Mouse (Mus musculus): ENCODE data around the gene Cenpi. TPM values are rescaled to one million over a fixed set of nuclear protein-coding genes. Genes with fewer than 3 reads are reported as not detected.

Gene Cenpi
- polyA plus RNA-seq, 1 experiment from 2014 or later, result 4.3 TPM

- ATAC-seq (ENCODE audit: low FRiP score) (no peak), DNase-seq (ENCODE audit: low spot score) (no peak)
- H3K9me3 ChIP-seq (ENCODE audit: control insufficient read depth, low read length), result no peaks in the 10 kb centered on the region
- 70% methylated on average over 2 of the region's 2 CpGs for WGBS
- no peak overlapping the region for H3K4me2 ChIP-seq (replicated peaks)
- no peak overlapping the region for H3K27ac ChIP-seq
- no peak overlapping the region for H3K4me3 ChIP-seq (replicated peaks; ENCODE audit: low read length)
- no peaks in the 10 kb centered on the region for H3K4me1 ChIP-seq (replicated peaks; ENCODE audit: control insufficient read depth, insufficient read depth, low read length)
- no peak overlapping the region for H3K9ac ChIP-seq
- H3K27me3 ChIP-seq (ENCODE audit: control insufficient read depth, insufficient read depth, low read length), result no peaks in the 10 kb centered on the region
- no peaks in the 10 kb centered on the region for H3K36me3 ChIP-seq (replicated peaks; ENCODE audit: control insufficient read depth, insufficient read depth)
Measured at GRCm38 (mm10) chrX:134398972-134399371, 91.1 kb downstream of the Cenpi start.

GRCm38 (mm10) chrX:134403863-134404583 lies 96.1 kb downstream of the Cenpi start, which contains the start of gene Drp2:
Drp2 (plus strand) TSS chrX:134404551.
- Histone ChIP-seq H3K4me2 (replicated peaks) (peak within 1 kb of the TSS; percentile 62), H3K9ac (peak within 1 kb of the TSS; percentile 66), H3K9me3 (ENCODE audit: control insufficient read depth, low read length) (no peaks in the 10 kb centered on the region), H3K4me1 (replicated peaks; ENCODE audit: control insufficient read depth, insufficient read depth, low read length) (peaks cover 5% of the 10 kb centered on the region; the same call in 1 of the 2 replicates), H3K27ac (peak within 1 kb of the TSS; percentile 82), H3K4me3 (replicated peaks; ENCODE audit: low read length) (peak within 1 kb of the TSS; percentile 33), H3K36me3 (replicated peaks; ENCODE audit: control insufficient read depth, insufficient read depth) (no peaks in the 10 kb centered on the region), H3K27me3 (ENCODE audit: control insufficient read depth, insufficient read depth, low read length) (no peaks in the 10 kb centered on the region)
- ATAC-seq (ENCODE audit: low FRiP score) (peak; percentile 80), DNase-seq (ENCODE audit: low spot score) (peak; percentile 25)
- WGBS, result 20% methylated on average over 15 of the region's 15 CpGs

- peaks cover 5% of the 10 kb centered on the region; the same call in 1 of the 2 replicates for H3K4me1 ChIP-seq (replicated peaks; ENCODE audit: control insufficient read depth, insufficient read depth, low read length)
- DNase-seq (ENCODE audit: low spot score) (peak; percentile 33), ATAC-seq (ENCODE audit: low FRiP score) (peak; percentile 78)
- no peaks in the 10 kb centered on the region for H3K27me3 ChIP-seq (ENCODE audit: control insufficient read depth, insufficient read depth, low read length)
- H3K9ac ChIP-seq, result peak overlapping the region; percentile 66
- no peaks in the 10 kb centered on the region for H3K36me3 ChIP-seq (replicated peaks; ENCODE audit: control insufficient read depth, insufficient read depth)
- H3K27ac ChIP-seq, result peak overlapping the region; percentile 82
- 24% methylated on average over 11 of the region's 14 CpGs for WGBS
- H3K4me2 ChIP-seq (replicated peaks), result peak overlapping the region; percentile 62
- peak overlapping the region; percentile 33 for H3K4me3 ChIP-seq (replicated peaks; ENCODE audit: low read length)
- no peaks in the 10 kb centered on the region for H3K9me3 ChIP-seq (ENCODE audit: control insufficient read depth, low read length)
Measured at GRCm38 (mm10) chrX:134404584-134404955, 96.7 kb downstream of the Cenpi start.

GRCm38 (mm10) chrX:134409354-134409900 lies 101.5 kb downstream of the Cenpi start:
- Histone ChIP-seq H3K9ac (no peak overlapping the region), H3K4me3 (replicated peaks; ENCODE audit: low read length) (no peak overlapping the region), H3K4me1 (replicated peaks; ENCODE audit: control insufficient read depth, insufficient read depth, low read length) (peaks cover 5% of the 10 kb centered on the region; the same call in 1 of the 2 replicates), H3K9me3 (ENCODE audit: control insufficient read depth, low read length) (no peaks in the 10 kb centered on the region), H3K36me3 (replicated peaks; ENCODE audit: control insufficient read depth, insufficient read depth) (no peaks in the 10 kb centered on the region), H3K27me3 (ENCODE audit: control insufficient read depth, insufficient read depth, low read length) (no peaks in the 10 kb centered on the region), H3K27ac (no peak overlapping the region), H3K4me2 (replicated peaks) (no peak overlapping the region)
- ATAC-seq (ENCODE audit: low FRiP score) (no peak), DNase-seq (ENCODE audit: low spot score) (no peak)
- 70% methylated on average over 6 of the region's 6 CpGs for WGBS

GRCm38 (mm10) chrX:134412096-134412495 lies 104.2 kb downstream of the Cenpi start:
- Histone ChIP-seq H3K36me3 (replicated peaks; ENCODE audit: control insufficient read depth, insufficient read depth) (no peaks in the 10 kb centered on the region), H3K9ac (no peak overlapping the region)
- WGBS, result 90% methylated on average over 1 of the region's 1 CpGs

More at GRCm38 (mm10) chrX:134412096-134412495, 104.2 kb downstream of the Cenpi start:
- Histone ChIP-seq H3K4me3 (replicated peaks; ENCODE audit: low read length) (no peak overlapping the region), H3K27ac (no peak overlapping the region), H3K4me2 (replicated peaks) (no peak overlapping the region), H3K27me3 (ENCODE audit: control insufficient read depth, insufficient read depth, low read length) (no peaks in the 10 kb centered on the region), H3K9me3 (ENCODE audit: control insufficient read depth, low read length) (no peaks in the 10 kb centered on the region), H3K4me1 (replicated peaks; ENCODE audit: control insufficient read depth, insufficient read depth, low read length) (no peaks in the 10 kb centered on the region)
- DNase-seq (ENCODE audit: low spot score) (no peak), ATAC-seq (ENCODE audit: low FRiP score) (no peak)

Other genes starting within 250 kb of the Cenpi start
- gene Cstf2, start 248.9 kb upstream of the Cenpi start, polyA plus RNA-seq (2014; fragmentation: Nextera tagmentation; extraction: Ambion mirVana), result 76.6 and 84.4 TPM in 2 replicates
- gene Xkrx, start 146.0 kb upstream of the Cenpi start, polyA plus RNA-seq (2014; fragmentation: Nextera tagmentation; extraction: Ambion mirVana), result 0.89 and 1.1 TPM in 2 replicates
- not detected in 2 replicates for gene Arl13a, start 120.6 kb upstream of the Cenpi start, polyA plus RNA-seq (2014; fragmentation: Nextera tagmentation; extraction: Ambion mirVana)
- gene Nox1, start 86.1 kb upstream of the Cenpi start, polyA plus RNA-seq (2014; fragmentation: Nextera tagmentation; extraction: Ambion mirVana), result 0.08 and 0.13 TPM in 2 replicates
- 6.5 and 7.3 TPM in 2 replicates for gene Trmt2b, start 31.1 kb upstream of the Cenpi start, polyA plus RNA-seq (2014; fragmentation: Nextera tagmentation; extraction: Ambion mirVana)
- 94.8 and 109 TPM in 2 replicates for gene Tmem35a, start 12.9 kb upstream of the Cenpi start, polyA plus RNA-seq (2014; fragmentation: Nextera tagmentation; extraction: Ambion mirVana)
- gene Drp2, start 96.5 kb downstream of the Cenpi start, polyA plus RNA-seq (2014; fragmentation: Nextera tagmentation; extraction: Ambion mirVana), result 20.7 and 24.2 TPM in 2 replicates
- gene Taf7l, start 168.4 kb downstream of the Cenpi start, polyA plus RNA-seq (2014; fragmentation: Nextera tagmentation; extraction: Ambion mirVana), result 0.37 TPM in 1 of 2 replicates, not detected in the other
- gene Timm8a1, start 233.8 kb downstream of the Cenpi start, polyA plus RNA-seq (2014; fragmentation: Nextera tagmentation; extraction: Ambion mirVana), result 48.5 and 50.1 TPM in 2 replicates

Measured in hindbrain, embryonic 14.5 days (tissue).